Mouse (Mus musculus) embryonic facial prominence, embryonic 14.5 days (tissue): ENCODE measurements around the gene Adat3. TPM values are rescaled to one million over a fixed set of nuclear protein-coding genes. Genes with fewer than 3 reads are reported as not detected.

Experiments
- microRNA-seq: library from miRNA; unstranded; fragments of <30 nt; microRNA quantifications from one replicate; pipeline ENCODE4, GENCODE M21; 2016; ENCODE audit warnings: borderline number of aligned reads
- polyA plus RNA-seq: library from polyadenylated mRNA; unstranded; fragments of >200 nt; fragmentation: Nextera tagmentation; extraction: Ambion mirVana; gene quantifications from 2 replicates; pipeline ENCODE4 v1.2.1, GENCODE M21; 2014

Gene Adat3
- polyA plus RNA-seq, 1 experiment from 2014 or later: 6.1 TPM

Small RNA genes lying within 50 kb of the gene (microRNA-seq; reads per million reads assigned to microRNA genes)
- gene Mir6912: not detected

Other genes starting within 250 kb of the Adat3 start
- gene Plk5, start 246.4 kb upstream of the Adat3 start, polyA plus RNA-seq: 0.47 and 0.72 TPM in 2 replicates
- gene Mex3d, start 215.2 kb upstream of the Adat3 start, polyA plus RNA-seq: 6.2 and 6.4 TPM in 2 replicates
- 164 and 186 TPM in 2 replicates for gene Mbd3, start 203.3 kb upstream of the Adat3 start, polyA plus RNA-seq
- 751 and 879 TPM in 2 replicates for gene Uqcr11, start 196.1 kb upstream of the Adat3 start, polyA plus RNA-seq
- gene Tcf3, start 169.2 kb upstream of the Adat3 start, polyA plus RNA-seq: 93.7 and 112 TPM in 2 replicates
- not detected in 2 replicates for gene Onecut3, start 108.0 kb upstream of the Adat3 start, polyA plus RNA-seq
- 0.13 and 0.24 TPM in 2 replicates for gene Atp8b3, start 63.8 kb upstream of the Adat3 start, polyA plus RNA-seq
- gene Rexo1, start 41.3 kb upstream of the Adat3 start, polyA plus RNA-seq: 22.6 and 26.2 TPM in 2 replicates
- 9.7 and 9.9 TPM in 2 replicates for gene Klf16, start 25.6 kb upstream of the Adat3 start, polyA plus RNA-seq
- 115 and 124 TPM in 2 replicates for gene Abhd17a, start 12.5 kb upstream of the Adat3 start, polyA plus RNA-seq
- gene Scamp4, start within 50 bp of the Adat3 start, polyA plus RNA-seq: 84.6 and 96.3 TPM in 2 replicates
- gene Gm49322, start 3.1 kb downstream of the Adat3 start, polyA plus RNA-seq: 1.9 and 2.5 TPM in 2 replicates
- 104 and 125 TPM in 2 replicates for gene Csnk1g2, start 20.0 kb downstream of the Adat3 start, polyA plus RNA-seq
- 71.6 and 81.2 TPM in 2 replicates for gene Btbd2, start 54.2 kb downstream of the Adat3 start, polyA plus RNA-seq
- gene Mknk2, start 75.2 kb downstream of the Adat3 start, polyA plus RNA-seq: 84.6 and 86.7 TPM in 2 replicates
- gene Mob3a, start 99.1 kb downstream of the Adat3 start, polyA plus RNA-seq: 31.2 and 37.0 TPM in 2 replicates
- gene Izumo4, start 99.3 kb downstream of the Adat3 start, polyA plus RNA-seq: 10.3 and 14.4 TPM in 2 replicates
- 67.6 and 75.8 TPM in 2 replicates for gene Ap3d1, start 139.4 kb downstream of the Adat3 start, polyA plus RNA-seq
- 20.7 and 21.5 TPM in 2 replicates for gene Dot1l, start 152.3 kb downstream of the Adat3 start, polyA plus RNA-seq
- gene Sf3a2, start 195.3 kb downstream of the Adat3 start, polyA plus RNA-seq: 69.6 TPM in 2 replicates
- 102 and 111 TPM in 2 replicates for gene Plekhj1, start 195.7 kb downstream of the Adat3 start, polyA plus RNA-seq
- gene Amh, start 202.4 kb downstream of the Adat3 start, polyA plus RNA-seq: 0.13 TPM in 1 of 2 replicates, not detected in the other
- gene Jsrp1, start 210.6 kb downstream of the Adat3 start, polyA plus RNA-seq: 13.0 and 20.3 TPM in 2 replicates
- 1,606 and 1,697 TPM in 2 replicates for gene Oaz1, start 223.8 kb downstream of the Adat3 start, polyA plus RNA-seq
- 1.2 and 1.3 TPM in 2 replicates for gene Lingo3, start 241.2 kb downstream of the Adat3 start, polyA plus RNA-seq